Mouse (Mus musculus): ENCODE measurements around the gene Olfr259.

The Olfr259 gene

DNA sequence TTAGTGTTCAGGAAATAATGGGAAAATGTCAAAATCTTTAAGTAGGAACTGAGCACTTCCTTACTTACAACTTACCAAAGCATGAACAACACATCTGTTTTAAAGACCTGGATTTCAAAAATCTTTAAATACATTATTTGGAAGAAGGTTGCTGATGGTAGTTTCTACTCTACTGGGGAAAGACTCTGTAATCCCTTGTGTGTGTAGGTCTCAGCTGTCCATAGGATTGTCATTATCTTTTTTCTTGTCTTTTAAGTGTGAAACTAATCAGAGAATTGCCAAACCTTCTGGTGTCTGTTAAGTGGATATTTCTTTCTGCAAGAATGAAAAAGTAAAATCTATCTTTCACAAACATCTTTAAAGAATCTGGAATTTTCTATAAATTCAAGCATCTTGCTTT lies at the start of gene Olfr259:
Gene Olfr259 (minus strand): TSS at position 101 of the 400 bp plus-strand sequence.
- no peak for DNase-seq (ENCODE audit: low read depth)

DNA sequence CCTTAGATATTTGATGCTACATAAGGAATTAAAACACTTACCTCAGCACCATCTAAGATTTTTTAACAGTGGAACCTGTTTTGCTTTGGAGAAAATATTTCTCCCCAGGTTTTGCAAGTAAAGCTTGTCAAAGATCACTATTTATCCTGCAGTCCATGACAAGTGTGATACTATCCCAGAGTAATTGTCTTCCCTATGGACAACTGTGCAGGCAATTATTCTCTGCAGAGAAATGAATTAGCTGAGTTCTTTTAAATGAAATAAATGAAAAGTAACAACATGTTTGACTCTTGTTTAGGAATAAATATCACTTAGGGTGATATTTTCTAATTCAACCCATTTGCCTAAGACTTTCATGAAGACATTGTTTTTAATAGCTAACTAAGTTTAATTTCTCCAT lies 38.2 kb upstream of the Olfr259 start, which contains the start of gene Olfr1111:
Gene Olfr1111 (minus strand): TSS at position 101 of the 400 bp plus-strand sequence.
- DNase-seq (ENCODE audit: low read depth): no peak

DNA sequence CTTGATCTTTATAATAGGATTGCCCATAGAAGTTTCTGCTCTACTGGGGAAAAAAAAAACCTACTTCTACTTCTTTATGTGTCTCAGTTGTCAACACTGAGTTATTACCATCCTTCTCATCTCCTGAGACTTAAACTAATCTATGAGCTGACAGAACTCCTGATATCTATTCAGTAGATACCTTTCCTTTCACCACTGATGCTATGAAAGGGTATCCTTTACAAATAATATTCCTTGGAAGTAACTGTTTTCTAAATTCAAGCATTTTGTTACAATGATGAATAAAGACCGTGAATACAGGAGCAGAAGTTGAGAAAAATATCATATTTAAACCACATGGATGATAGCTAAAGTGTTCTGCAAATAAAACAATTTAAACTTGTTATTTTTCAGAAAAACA lies 25.8 kb upstream of the Olfr259 start, which contains the start of gene Olfr1110:
Gene Olfr1110 (minus strand): TSS at position 101 of the 400 bp plus-strand sequence.
- no peak for DNase-seq (ENCODE audit: low read depth)

DNA sequence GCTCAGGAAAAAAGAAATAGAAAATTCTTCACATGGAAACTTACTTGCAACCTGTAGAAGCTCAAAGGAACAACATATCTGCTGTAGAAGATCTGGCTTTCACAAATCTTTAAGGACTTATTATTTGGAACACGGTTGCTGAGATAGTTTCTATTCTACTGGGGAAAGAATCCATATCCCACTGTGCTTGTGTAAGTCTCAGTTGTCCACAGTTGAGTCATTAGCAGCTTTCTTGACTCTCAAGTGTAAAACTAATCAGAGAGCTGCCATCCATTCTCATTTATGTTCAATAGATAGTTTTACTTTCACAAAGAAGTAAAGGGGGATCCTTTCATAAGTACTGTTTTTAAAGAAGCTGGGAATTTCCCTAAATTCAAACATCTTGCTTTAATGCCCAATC lies 18.5 kb downstream of the Olfr259 start, which contains the start of gene Olfr1109:
Gene Olfr1109 (minus strand): TSS at position 101 of the 400 bp plus-strand sequence.
- no peak for DNase-seq (ENCODE audit: low read depth)

DNA sequence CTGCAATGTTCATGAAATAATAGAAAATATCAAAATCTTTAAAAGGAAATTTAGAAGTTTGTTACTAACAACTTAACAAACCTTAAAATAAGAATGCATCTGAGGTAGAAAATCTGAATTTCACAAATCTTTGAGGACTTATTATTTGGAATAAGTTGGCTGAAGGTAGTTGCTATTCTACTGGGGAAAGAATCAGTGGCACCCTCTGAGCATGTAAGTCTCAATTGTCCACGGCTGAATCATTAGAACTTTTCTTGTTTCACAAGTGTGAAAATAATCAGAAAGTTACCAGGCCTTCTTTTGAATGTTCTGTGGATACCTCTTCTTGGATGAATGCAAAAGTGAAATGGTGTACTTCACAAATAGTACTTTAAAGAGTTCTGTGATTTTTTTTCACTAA lies 38.6 kb downstream of the Olfr259 start, which contains the start of gene Olfr1107:
Gene Olfr1107 (minus strand): TSS at position 101 of the 400 bp plus-strand sequence.
- no peak for DNase-seq (ENCODE audit: low read depth)
